Mouse (Mus musculus) MEL (cell line): ENCODE data around the gene Net1. TPM values are rescaled to one million over a fixed set of nuclear protein-coding genes. Genes with fewer than 3 reads are reported as not detected.

ENCODE experiments used
- DNase-seq: peaks from one replicate; pipeline ENCODE4 v3.0.0; 2011; ENCODE audit warnings: low read depth, low spot score
- H3K27ac ChIP-seq: 2 replicates; pipeline ENCODE4 v1.5.1; 2012; ENCODE audit warnings: low read depth, mild to moderate bottlenecking, control low read depth, low read length, moderate library complexity; ENCODE audit not compliant: control insufficient read depth
- H3K27me3 ChIP-seq, 2 experiments: fragments of 150-350 bp in 1 of 2; sonication (generic) in 1 of 2; 2 replicates each; pipeline ENCODE4 v1.6.1; 2012; ENCODE audit warnings: low read length in 2 of 2, mild to moderate bottlenecking in 2 of 2, improper control_type of control experiment in 1 of 2, moderate library complexity in 1 of 2; ENCODE audit not compliant: insufficient read depth in 2 of 2, control insufficient read depth in 1 of 2
- H3K36me3 ChIP-seq, 2 experiments: 2 replicates each; pipeline ENCODE4 v1.6.1; 2012 to 2014; ENCODE audit warnings: low read length in 2 of 2, improper control_type of control experiment in 1 of 2, inconsistent platforms in 1 of 2, mild to moderate bottlenecking in 1 of 2; ENCODE audit not compliant: insufficient read depth in 2 of 2, control insufficient read depth in 1 of 2
- H3K4me1 ChIP-seq, 2 experiments: fragments of 150-350 bp in 1 of 2; sonication (generic) in 1 of 2; 2 replicates each; pipeline ENCODE4 v1.6.1; 2012; ENCODE audit warnings: low read length in 2 of 2, improper control_type of control experiment in 1 of 2, mild to moderate bottlenecking in 1 of 2; ENCODE audit not compliant: insufficient read depth in 2 of 2, control insufficient read depth in 1 of 2
- H3K4me3 ChIP-seq, 2 experiments: fragments of 150-350 bp in 1 of 2; sonication (generic) in 1 of 2; 2 replicates each; pipeline ENCODE4 v1.5.1; 2012; ENCODE audit warnings: low read depth in 2 of 2, low read length in 2 of 2, mild to moderate bottlenecking in 2 of 2, moderate library complexity in 2 of 2, control low read depth in 1 of 2, improper control_type of control experiment in 1 of 2; ENCODE audit not compliant: control insufficient read depth in 1 of 2, insufficient read depth in 1 of 2
- H3K79me2 ChIP-seq: 2 replicates; pipeline ENCODE4 v1.6.1; 2012; ENCODE audit warnings: mild to moderate bottlenecking, low read length, moderate library complexity; ENCODE audit not compliant: control insufficient read depth, poor library complexity, insufficient read depth
- H3K9ac ChIP-seq: 2 replicates; pipeline ENCODE4 v1.6.1; 2012; ENCODE audit warnings: low read depth, mild to moderate bottlenecking, control low read depth, low read length, moderate library complexity; ENCODE audit not compliant: control insufficient read depth, poor library complexity, severe bottlenecking
- H3K9me3 ChIP-seq: fragments of 150-350 bp; sonication (generic); replicated peaks from 2 replicates; pipeline ENCODE4 v1.6.1; 2012; ENCODE audit warnings: mild to moderate bottlenecking, low read length, improper control_type of control experiment, moderate library complexity; ENCODE audit not compliant: insufficient read depth
- CTCF ChIP-seq, 3 experiments: IDR thresholded peaks in 2 of 3; conservative IDR thresholded peaks in 1 of 3; 2 replicates each; pipeline ENCODE4 v1.5.1; 2011 to 2012; ENCODE audit warnings: low read length in 3 of 3, low read depth in 2 of 3, mild to moderate bottlenecking in 2 of 3, improper control_type of control experiment in 1 of 3, inconsistent platforms in 1 of 3, mixed read lengths in 1 of 3, moderate library complexity in 1 of 3; ENCODE audit not compliant: control insufficient read depth in 1 of 3, insufficient read depth in 1 of 3, poor library complexity in 1 of 3, severe bottlenecking in 1 of 3
- E2F4 ChIP-seq: IDR thresholded peaks from 2 replicates; pipeline ENCODE4 v1.6.1; 2011; ENCODE audit warnings: low read depth, low read length, improper control_type of control experiment, borderline replicate concordance
- ETS1 ChIP-seq: IDR thresholded peaks from 2 replicates; pipeline ENCODE4 v1.6.1; 2012; ENCODE audit warnings: low read depth, mild to moderate bottlenecking, inconsistent platforms, low read length, improper control_type of control experiment, moderate library complexity
- GABPA ChIP-seq: IDR thresholded peaks from 2 replicates; pipeline ENCODE4 v1.6.1; 2012; ENCODE audit warnings: low read depth, mild to moderate bottlenecking, inconsistent platforms, low read length, improper control_type of control experiment, moderate library complexity
- GATA1 ChIP-seq: IDR thresholded peaks from 2 replicates; pipeline ENCODE4 v1.6.1; 2011; ENCODE audit warnings: low read depth, low read length, improper control_type of control experiment
- KAT2A ChIP-seq: conservative IDR thresholded peaks from 2 replicates; pipeline ENCODE4 v1.6.1; 2012; ENCODE audit warnings: low read depth, low read length, improper control_type of control experiment, inconsistent platforms
- MYB ChIP-seq: IDR thresholded peaks from 2 replicates; pipeline ENCODE4 v1.6.1; 2011; ENCODE audit warnings: mild to moderate bottlenecking, low read depth, low read length, improper control_type of control experiment
- POLR2A ChIP-seq, 2 experiments: IDR thresholded peaks; 2 replicates each; pipeline ENCODE4 v1.6.1; 2011 to 2012; ENCODE audit warnings: low read length in 2 of 2, mild to moderate bottlenecking in 2 of 2, control low read depth in 1 of 2, improper control_type of control experiment in 1 of 2, low read depth in 1 of 2, moderate library complexity in 1 of 2; ENCODE audit not compliant: control insufficient read depth in 1 of 2, insufficient read depth in 1 of 2, poor library complexity in 1 of 2
- POLR2AphosphoS2 ChIP-seq: IDR thresholded peaks from 2 replicates; pipeline ENCODE4 v1.6.1; 2011; ENCODE audit warnings: low read length, improper control_type of control experiment
- POLR2AphosphoS5 ChIP-seq: IDR thresholded peaks from 2 replicates; pipeline ENCODE4 v1.6.1; 2012; ENCODE audit warnings: low read depth, borderline replicate concordance, mild to moderate bottlenecking, inconsistent platforms, low read length, moderate library complexity, mixed read lengths
- RAD21 ChIP-seq: IDR thresholded peaks from 2 replicates; pipeline ENCODE4 v1.6.1; 2011; ENCODE audit warnings: mild to moderate bottlenecking, low read depth, low read length, improper control_type of control experiment
- SMC3 ChIP-seq: IDR thresholded peaks from 2 replicates; pipeline ENCODE4 v1.6.1; 2011; ENCODE audit warnings: low read depth, low read length, improper control_type of control experiment
- TAL1 ChIP-seq: IDR thresholded peaks from 2 replicates; pipeline ENCODE4 v1.6.1; 2012; ENCODE audit warnings: mild to moderate bottlenecking, inconsistent platforms, low read length, moderate library complexity, mixed read lengths
- TBP ChIP-seq: IDR thresholded peaks from 2 replicates; pipeline ENCODE4 v1.8.0; 2011; ENCODE audit warnings: low read depth, low read length, improper control_type of control experiment
- UBTF ChIP-seq: IDR thresholded peaks from 2 replicates; pipeline ENCODE4 v1.6.1; 2012; ENCODE audit warnings: low read depth, mild to moderate bottlenecking, inconsistent platforms, low read length, improper control_type of control experiment, moderate library complexity, borderline replicate concordance; ENCODE audit not compliant: insufficient read depth
- ZC3H11A ChIP-seq: IDR thresholded peaks from 2 replicates; pipeline ENCODE4 v1.6.1; 2012; ENCODE audit warnings: low read depth, mild to moderate bottlenecking, inconsistent platforms, low read length, improper control_type of control experiment
- ZNF384 ChIP-seq: IDR thresholded peaks from 2 replicates; pipeline ENCODE4 v1.6.1; 2012; ENCODE audit warnings: low read depth, mild to moderate bottlenecking, inconsistent platforms, low read length, improper control_type of control experiment
- polyA plus RNA-seq, 2 experiments: library from polyadenylated mRNA; stranded (reverse) in 1 of 2; unstranded in 1 of 2; fragments of >175 nt in 1 of 2; fragments of >200 nt in 1 of 2; gene quantifications; 2 replicates each; pipeline versions ENCODE4 v1.2.1 to v1.2.4; 2012; ENCODE audit warnings: low replicate concordance in 2 of 2, low read depth in 1 of 2; ENCODE audit not compliant: insufficient read length in 2 of 2, insufficient read depth in 1 of 2, missing spikeins in 1 of 2
- total RNA-seq: library from RNA; depleted of rRNA; stranded (reverse); fragments of 300-350 nt; gene quantifications from 2 replicates; pipeline ENCODE4 v1.2.3, GENCODE M21; 2012

Gene Net1
- total and polyA plus RNA-seq, 3 experiments: 29.8 to 125 (median 63.2) TPM

GRCm38 (mm10) chr13:3951198-3951914, 33.3 kb upstream of the Net1 start:
- no peaks in the 10 kb centered on the region for H3K4me1 ChIP-seq
- TF ChIP-seq ZNF384: no peak
- no peak for TF ChIP-seq POLR2A (IDR thresholded peaks at IDR 0.05; ENCODE audit: control insufficient read depth in 1 of 2, insufficient read depth in 1 of 2, low read depth in 1 of 2, low read length in 2 of 2, poor library complexity in 1 of 2)
- TF ChIP-seq SMC3: peak; percentile 53
- no peak for TF ChIP-seq POLR2AphosphoS5
- no peak for TF ChIP-seq ZC3H11A
- TF ChIP-seq E2F4: no peak
- no peak for TF ChIP-seq MYB
- TF ChIP-seq UBTF: no peak
- no peak for TF ChIP-seq TBP
- TF ChIP-seq TAL1: no peak
- TF ChIP-seq GABPA: no peak
- peak; percentile 36 for TF ChIP-seq RAD21
- peak; percentile 42 to 54 (median 48) for TF ChIP-seq CTCF (IDR thresholded peaks at IDR 0.05 in 2 of 3, conservative IDR thresholded peaks at IDR 0.05 in 1 of 3; ENCODE audit: control insufficient read depth in 1 of 3, insufficient read depth in 1 of 3, low read depth in 2 of 3, low read length in 3 of 3, poor library complexity in 1 of 3, severe bottlenecking in 1 of 3)
- no peak for TF ChIP-seq KAT2A
- no peak for TF ChIP-seq POLR2AphosphoS2
- TF ChIP-seq, all 39 proteins: peak for 3
- no peak overlapping the region for H3K27ac ChIP-seq
- no peaks in the 10 kb centered on the region for H3K36me3 ChIP-seq
- no peak overlapping the region for H3K9ac ChIP-seq
- peak; percentile 38 for DNase-seq
- H3K4me3 ChIP-seq: no peak overlapping the region
- no peaks in the 10 kb centered on the region for H3K79me2 ChIP-seq
- no peaks in the 10 kb centered on the region for H3K9me3 ChIP-seq
- 0 out of 4 replicates have a peak, but pooled peaks cover 0 to 2% of the 10 kb centered on the region in 2 experiments for H3K27me3 ChIP-seq

- H3K27ac ChIP-seq: no peak overlapping the region
- no peaks in the 10 kb centered on the region for H3K4me1 ChIP-seq
- no peaks in the 10 kb centered on the region for H3K9me3 ChIP-seq
- H3K4me3 ChIP-seq: no peak overlapping the region
- peak; percentile 10 for DNase-seq
- no peaks in the 10 kb centered on the region for H3K79me2 ChIP-seq
- no peaks in the 10 kb centered on the region for H3K36me3 ChIP-seq
- H3K27me3 ChIP-seq: peaks cover 0 to 4% of the 10 kb centered on the region in 2 experiments; a peak in 2 of 4 replicates
- H3K9ac ChIP-seq: no peak overlapping the region
- TF ChIP-seq GATA1: no peak
- TF ChIP-seq SMC3: peak; percentile 61
- TF ChIP-seq ETS1: no peak
- TF ChIP-seq KAT2A: no peak
- no peak for TF ChIP-seq UBTF
- no peak for TF ChIP-seq TAL1
- peak in 1 of 3 experiments; percentile 52; a peak in 2 of 6 replicates for TF ChIP-seq CTCF (IDR thresholded peaks at IDR 0.05 in 2 of 3, conservative IDR thresholded peaks at IDR 0.05 in 1 of 3; ENCODE audit: control insufficient read depth in 1 of 3, insufficient read depth in 1 of 3, low read depth in 2 of 3, low read length in 3 of 3, poor library complexity in 1 of 3, severe bottlenecking in 1 of 3)
- TF ChIP-seq ZC3H11A: peak; percentile 8; the same call in 1 of the 2 replicates
- TF ChIP-seq RAD21: peak; percentile 30
Observed at GRCm38 (mm10) chr13:3949477-3949876, 31.5 kb upstream of the Net1 start.
